Mouse (Mus musculus) cerebral cortex, adult 2 months (tissue): Measurements from ENCODE around the gene Gm4779.

Experiments used
- WGBS: fragments of 180-500 bp; shearing (Covaris S2); methylation state at CpG from one replicate; pipeline ENCODE4 v1.1.7; 2018; 5-methylcytosine and 5-hydroxymethylcytosine counted together

Gene Gm4779

DNA sequence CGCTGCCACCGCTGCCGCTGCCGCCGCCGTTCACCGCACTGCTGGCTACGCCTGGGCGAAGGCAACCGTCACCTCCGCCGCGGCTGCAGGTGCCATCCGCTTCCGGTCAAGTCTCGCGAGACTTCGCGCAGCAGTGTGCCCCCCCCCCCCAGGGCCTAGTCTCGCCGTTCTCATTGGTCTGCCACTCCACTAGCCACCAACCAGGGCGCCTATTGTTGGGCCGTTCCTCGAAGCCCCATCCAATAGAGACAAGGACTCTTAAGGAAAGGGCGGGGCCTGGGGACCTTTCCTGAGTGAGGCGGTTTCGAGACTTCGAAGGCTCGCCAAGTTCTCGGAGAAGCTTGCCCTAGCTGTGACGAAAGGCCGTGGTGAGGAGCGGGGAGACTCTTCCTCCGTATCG lies at the start of gene Gm4779, which contains the start of gene 8030474K03Rik:
TSS of gene Gm4779 (minus strand) at position 82 of the 400 bp plus-strand sequence.
TSS of gene 8030474K03Rik (plus strand) at position 315 of the 400 bp plus-strand sequence.
- 93% methylated on average over 35 of the region's 35 CpGs for WGBS

DNA sequence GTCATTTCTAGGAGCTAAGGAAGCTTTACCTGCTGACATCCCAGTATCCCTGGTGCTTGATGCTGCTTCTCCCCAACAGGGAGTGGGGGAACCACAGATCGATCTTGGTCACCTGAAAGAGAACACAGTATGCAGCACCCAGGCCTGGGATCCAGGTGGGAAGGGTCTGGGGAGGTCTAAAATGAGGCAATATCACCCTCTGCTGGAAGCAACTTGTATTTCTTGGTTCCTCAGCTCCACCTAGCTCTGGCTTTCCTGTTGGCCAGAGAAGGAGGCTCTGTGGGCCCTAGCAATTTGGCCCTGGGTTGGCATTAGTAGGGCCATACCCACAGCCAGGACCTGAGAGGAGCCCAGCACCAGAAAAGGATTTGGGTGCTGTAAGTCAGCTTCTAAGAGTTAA lies 24.9 kb upstream of the Gm4779 start:
- WGBS = 58% methylated on average over 1 of the region's 1 CpGs

DNA sequence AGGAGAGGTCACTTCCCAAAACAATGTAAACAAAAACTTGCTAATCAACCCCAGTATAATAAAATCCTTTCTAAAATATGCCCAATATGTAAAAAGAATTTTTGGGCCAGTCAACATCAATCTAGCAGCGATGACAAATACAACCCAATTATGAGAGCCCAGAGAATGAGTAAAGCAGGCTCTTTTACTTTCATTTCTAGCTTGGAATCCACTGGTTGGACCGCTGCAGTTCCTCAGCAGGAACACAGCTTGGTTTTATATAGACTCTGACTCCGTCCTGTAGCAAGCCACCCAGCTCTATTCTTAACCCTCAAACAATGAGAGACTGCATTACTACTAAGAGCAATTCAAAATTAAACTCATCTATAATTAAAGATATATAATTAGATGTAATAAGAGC lies 17.5 kb upstream of the Gm4779 start:
- 58% methylated on average over 3 of the region's 3 CpGs for WGBS

DNA sequence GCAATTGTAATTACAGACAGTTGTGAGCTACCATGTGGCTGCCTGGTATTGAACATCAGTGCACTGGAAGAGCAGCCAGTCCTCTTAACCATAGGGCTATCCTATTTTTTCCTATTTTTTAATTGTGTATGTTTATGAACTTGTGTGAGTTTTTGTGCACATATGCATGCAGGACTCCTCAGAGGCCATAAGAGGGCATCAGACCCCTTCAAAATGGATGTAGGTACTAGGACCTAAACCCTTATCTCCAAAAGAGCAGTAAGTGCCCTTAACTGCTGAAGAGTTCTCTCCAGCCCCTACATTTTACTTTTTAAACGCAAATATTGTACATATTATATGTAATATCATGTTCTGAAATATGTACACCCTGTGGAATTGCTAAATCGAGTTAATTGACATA lies 11.3 kb upstream of the Gm4779 start:
- WGBS = 38% methylated on average over 2 of the region's 2 CpGs

DNA sequence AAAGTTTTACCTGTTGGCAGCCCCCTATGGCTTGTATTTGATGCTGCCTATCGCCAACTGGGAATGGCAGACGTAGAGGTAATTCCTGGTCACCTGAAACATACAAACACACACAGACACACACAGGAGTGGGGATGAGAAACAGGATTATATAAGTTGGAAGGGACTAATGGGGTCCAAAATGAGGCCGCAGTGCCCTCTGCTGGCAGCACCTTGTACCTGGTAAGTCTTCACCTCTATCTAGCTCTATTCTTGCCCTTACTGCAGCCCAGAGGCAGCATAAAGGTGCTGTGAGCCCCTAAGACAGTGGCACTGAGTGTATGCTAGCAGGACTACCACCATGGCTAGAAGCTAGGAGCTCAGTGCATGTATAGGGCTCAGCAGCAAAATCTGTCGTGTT lies 2.7 kb downstream of the Gm4779 start:
- 53% methylated on average over 4 of the region's 4 CpGs for WGBS

DNA sequence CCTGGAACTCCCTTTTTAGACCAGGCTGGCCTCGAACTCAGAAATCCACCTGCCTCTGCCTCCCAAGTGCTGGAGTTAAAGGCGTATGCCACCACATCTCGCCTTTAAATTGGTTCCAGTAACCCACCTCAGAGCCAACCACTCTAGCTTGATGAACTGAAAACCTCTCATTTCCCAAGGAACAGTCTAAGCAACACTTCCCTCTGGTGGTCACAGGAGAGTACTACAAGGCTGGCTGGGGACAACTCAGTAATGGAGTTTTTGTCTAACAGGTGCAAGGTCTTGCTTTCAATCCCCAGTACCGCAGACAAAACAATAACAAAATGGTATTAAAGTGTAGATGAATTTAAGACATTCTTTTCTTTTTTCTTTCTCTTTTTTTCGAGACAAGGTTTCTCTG lies 22.2 kb downstream of the Gm4779 start:
- 28% methylated on average over 5 of the region's 5 CpGs for WGBS

DNA sequence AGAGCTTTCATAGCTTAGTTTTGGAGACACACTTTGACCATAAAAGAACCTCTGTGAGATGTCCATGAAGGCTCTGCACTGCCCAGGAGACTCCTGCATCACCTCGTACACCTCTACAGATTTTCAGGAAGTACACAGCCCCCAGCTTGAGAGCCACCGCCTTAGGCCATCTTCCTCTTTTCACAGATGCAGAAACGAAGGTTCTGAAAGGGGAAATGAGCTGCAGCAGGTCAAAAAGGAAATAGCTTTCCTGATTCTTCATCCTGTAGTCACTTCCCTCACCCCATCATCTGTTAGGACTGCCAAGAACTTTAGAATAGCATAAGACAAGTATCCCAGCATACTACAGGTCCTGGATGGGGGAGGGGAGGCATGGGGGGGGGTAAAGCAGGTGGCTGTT lies 23.9 kb downstream of the Gm4779 start:
- WGBS = 75% methylated on average over 3 of the region's 3 CpGs

DNA sequence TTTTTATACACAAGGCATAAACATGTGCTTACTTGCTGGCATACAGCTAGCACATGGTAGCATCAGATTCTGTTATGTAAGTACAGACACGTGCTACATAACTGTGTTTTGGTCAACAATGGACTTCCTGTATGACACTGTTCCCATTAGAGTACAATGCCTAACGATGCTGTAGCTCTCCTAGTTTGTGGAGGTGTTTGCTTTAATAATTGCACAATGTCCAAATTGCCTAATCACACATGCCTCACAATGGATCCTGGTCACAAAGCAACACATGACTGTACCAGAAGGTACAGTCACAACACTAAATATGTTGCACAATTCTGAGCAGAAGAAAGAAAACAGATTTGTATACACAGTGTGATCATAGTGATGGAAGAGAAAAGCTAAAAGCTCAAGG lies 24.7 kb downstream of the Gm4779 start:
- WGBS = 62% methylated on average over 2 of the region's 2 CpGs

DNA sequence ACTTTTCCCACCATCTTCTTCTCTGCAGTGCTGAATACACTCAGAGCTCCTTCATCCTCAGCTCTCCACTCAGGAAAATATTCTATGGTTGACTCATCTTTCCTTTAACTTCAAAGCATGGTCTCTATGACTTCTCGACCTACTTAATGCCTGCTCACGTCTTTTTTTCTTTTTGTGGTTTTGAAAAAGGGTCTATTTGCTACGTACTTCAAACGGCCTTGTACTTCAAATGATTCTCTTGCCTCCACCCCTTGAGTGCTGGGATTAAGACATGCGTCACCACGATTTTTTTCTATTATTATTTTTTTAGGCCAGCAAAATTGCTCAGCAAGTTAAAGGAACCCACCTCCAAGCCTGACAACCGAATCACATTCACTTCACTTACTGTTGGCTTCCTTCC lies 26.9 kb downstream of the Gm4779 start:
- WGBS = 65% methylated on average over 7 of the region's 7 CpGs

DNA sequence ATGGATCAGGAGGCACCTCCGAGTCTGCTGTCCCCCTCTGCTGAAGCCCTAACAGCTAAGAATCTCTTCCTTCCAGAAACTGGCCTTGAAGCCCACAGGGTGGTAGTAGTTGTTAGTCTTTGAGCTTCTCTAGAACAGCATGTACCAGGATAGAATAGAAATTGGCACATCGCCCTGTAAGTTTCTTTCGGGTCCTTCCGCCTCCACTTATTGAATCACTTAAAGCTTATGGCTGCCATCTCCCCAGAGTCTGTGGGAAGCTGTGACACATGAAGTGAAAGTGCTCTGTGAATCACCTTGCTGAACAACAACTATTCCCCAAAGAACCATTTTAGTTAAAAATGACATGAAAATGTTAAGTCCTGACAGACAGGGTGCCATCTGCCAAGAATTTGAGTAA lies 29.1 kb downstream of the Gm4779 start:
- 29% methylated on average over 4 of the region's 4 CpGs for WGBS

DNA sequence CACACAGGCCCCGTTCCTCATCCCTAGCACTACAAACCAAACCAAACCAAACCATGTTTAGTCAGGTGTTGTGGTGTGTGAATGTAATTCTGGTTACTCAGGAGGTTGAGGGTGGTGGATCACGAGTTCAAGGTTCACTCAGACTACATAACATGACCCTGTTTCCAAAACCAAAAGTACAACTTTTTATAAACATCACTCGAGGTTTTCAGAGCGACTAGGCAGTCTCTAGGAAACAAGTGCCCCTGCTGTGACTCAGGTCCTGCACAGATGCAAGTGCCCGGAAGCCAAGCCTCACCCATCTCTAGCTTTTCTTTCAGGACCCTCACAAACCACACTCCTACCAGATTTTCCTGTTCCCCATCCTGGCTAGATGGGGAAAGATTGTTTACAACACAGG lies 29.6 kb downstream of the Gm4779 start:
- 66% methylated on average over 5 of the region's 5 CpGs for WGBS

DNA sequence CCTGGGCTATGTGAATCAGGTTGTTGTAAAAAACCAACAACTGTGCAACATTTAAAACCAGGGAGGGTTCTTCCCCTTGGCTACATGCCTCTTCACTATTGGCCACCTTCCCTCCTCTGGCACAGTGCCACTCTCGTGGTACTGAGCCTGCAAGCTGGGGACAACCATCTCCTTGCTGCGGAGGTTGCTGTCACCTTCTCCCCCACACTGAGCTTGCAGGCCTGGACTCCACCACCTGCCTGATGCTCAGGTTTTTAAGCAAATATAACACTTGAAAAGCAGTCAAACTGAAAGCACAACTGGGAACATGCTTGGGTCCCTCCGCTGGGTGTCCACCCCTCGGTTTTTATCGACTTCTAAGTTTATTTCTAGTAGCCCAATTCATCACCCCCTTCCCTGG lies 39.7 kb downstream of the Gm4779 start:
- WGBS = 33% methylated on average over 5 of the region's 5 CpGs

DNA sequence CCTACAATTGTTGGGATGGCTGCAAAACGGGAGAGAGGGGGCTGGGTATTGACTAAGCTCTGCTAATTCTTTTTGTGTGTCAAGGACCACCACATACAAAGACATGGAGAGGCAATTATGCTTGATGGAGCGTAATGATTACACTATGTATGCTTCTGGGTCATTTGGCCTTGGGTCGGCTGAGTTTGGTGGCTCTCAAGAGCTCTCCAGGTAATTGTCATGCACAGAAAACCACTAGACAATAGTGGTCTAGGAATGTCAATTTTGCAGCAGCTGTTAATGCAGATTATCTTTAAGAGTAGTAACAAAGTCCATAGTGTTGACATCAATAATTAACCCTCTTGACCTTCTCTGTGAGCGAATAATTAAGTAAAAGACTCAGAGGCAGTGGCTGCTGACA lies 44.1 kb downstream of the Gm4779 start:
- 71% methylated on average over 4 of the region's 4 CpGs for WGBS

DNA sequence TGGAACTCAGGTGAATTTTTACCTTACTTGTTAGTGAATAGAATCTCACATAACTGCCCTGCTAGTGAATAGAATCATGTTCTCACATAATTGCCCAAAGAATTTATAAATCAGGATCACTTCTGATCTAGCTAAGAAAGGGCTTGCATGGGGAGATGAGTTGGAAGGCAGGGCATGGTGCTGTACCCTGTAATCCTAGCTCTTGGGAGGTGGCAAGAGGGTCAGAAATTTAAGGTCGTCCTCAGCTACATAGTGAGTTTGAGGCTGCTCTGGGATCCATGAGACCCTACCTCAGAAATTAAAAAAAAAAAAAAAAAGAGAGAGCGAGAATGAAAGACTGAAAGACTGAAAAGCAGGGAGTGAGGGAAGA lies 53.2 kb downstream of the Gm4779 start:
- 67% methylated on average over 2 of the region's 2 CpGs for WGBS

DNA sequence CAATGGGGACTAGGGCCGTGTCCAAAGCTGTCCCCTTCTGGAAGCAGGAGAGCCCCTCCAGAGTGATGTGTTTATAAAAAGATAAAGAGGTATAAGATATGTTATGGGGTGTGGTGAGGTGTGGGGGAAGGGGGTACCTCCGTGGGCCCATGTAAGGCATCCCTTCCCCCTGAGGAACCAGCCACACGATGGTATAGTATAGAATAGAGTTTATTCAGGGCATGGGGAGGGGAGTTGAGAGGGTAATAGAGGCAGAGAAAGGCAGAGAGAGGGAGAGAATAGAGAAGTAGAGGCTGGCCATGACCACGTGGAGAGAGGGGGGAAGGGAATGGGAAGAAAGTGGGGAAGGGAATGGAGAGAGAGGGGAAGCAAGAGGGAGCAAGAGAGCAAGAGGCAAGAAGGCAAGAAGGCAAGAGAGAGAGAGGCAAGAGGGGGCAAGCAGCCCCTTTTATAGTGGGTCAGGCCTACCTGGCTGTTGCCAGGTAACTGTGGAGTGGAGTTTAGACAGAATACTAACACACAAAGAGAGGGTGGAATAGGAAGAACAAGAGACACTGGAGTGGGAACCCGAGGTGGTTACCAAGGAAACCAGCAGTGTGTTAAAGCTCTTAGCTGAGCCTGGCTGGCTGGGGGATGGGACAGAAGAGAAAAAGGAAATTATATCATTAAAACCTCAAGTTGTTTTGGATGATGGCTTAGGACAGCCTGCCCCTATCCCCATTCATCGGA lies 53.7 kb downstream of the Gm4779 start:
- 36% methylated on average over 6 of the region's 6 CpGs for WGBS
